Mouse (Mus musculus): ENCODE data around the gene Hdgfl3. TPM values are rescaled to one million over a fixed set of nuclear protein-coding genes. Genes with fewer than 3 reads are reported as not detected.

Gene Hdgfl3
- polyA plus RNA-seq, 1 experiment: 1.4 TPM

DNA sequence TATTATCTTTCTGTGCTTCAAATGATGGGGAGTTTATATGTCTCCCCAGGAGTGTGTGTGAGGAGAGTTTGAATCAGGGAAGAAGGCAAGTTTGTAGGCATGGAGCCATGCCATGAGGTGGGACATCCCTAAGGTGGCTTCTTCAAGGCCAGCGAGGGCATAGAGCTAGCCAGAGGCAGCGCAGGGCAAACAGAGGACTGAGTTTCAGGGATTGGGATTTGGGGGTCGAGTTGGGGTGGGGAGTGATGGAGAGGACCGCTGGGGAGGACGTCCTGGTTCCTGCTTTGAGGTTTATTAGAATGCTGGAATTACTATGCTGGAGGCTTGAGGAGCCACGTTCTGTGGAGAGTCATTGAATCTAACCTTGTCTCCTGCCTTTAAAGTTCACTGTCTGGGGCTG is 68.3 kb downstream of the Hdgfl3 start:
- Histone ChIP-seq H3K4me3 (replicated peaks; ENCODE audit: control insufficient read depth, low read depth, low read length) (no peak overlapping the region), H3K4me1 (ENCODE audit: control insufficient read depth, insufficient read depth, low read length) (peaks cover 7% of the 10 kb centered on the region; the same call in 1 of the 2 replicates), H3K27ac (ENCODE audit: control insufficient read depth, insufficient read depth, low read depth, low read length, poor library complexity) (no peak overlapping the region)
- TF ChIP-seq POLR2A (IDR thresholded peaks at IDR 0.05; ENCODE audit: borderline replicate concordance, control insufficient read depth, low read depth, low read length) (no peak), CTCF (IDR thresholded peaks at IDR 0.05; ENCODE audit: control insufficient read depth, insufficient read depth, low read length) (no peak)
- WGBS: 84% methylated on average over 6 of the region's 6 CpGs

DNA sequence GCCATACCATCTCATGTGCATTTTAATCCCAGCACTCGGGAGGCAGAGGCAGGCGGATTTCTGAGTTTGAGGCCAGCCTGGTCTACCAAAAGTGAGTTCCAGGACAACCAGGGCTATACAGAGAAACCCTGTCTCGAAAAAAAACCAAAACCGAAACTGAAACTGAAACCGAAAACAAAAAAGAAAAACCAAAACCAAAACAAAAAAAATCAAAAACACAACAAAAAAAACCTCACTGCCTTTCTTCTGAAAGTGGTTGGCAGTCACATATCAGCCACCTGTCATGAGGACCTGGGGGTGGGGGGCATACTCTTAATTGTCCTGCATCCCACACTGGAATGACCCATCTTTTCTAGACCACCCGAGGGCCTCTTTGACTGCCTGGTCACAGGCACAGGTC is 69.7 kb downstream of the Hdgfl3 start:
- WGBS: 75% methylated on average over 6 of the region's 6 CpGs
- H3K27ac ChIP-seq (ENCODE audit: control insufficient read depth, insufficient read depth, low read depth, low read length, poor library complexity): no peak overlapping the region
- H3K4me3 ChIP-seq (replicated peaks; ENCODE audit: control insufficient read depth, low read depth, low read length): no peak overlapping the region
- H3K4me1 ChIP-seq (ENCODE audit: control insufficient read depth, insufficient read depth, low read length): peaks cover 7% of the 10 kb centered on the region; the same call in 1 of the 2 replicates
- TF ChIP-seq CTCF (IDR thresholded peaks at IDR 0.05; ENCODE audit: control insufficient read depth, insufficient read depth, low read length): no peak
- no peak for TF ChIP-seq POLR2A (IDR thresholded peaks at IDR 0.05; ENCODE audit: borderline replicate concordance, control insufficient read depth, low read depth, low read length)

DNA sequence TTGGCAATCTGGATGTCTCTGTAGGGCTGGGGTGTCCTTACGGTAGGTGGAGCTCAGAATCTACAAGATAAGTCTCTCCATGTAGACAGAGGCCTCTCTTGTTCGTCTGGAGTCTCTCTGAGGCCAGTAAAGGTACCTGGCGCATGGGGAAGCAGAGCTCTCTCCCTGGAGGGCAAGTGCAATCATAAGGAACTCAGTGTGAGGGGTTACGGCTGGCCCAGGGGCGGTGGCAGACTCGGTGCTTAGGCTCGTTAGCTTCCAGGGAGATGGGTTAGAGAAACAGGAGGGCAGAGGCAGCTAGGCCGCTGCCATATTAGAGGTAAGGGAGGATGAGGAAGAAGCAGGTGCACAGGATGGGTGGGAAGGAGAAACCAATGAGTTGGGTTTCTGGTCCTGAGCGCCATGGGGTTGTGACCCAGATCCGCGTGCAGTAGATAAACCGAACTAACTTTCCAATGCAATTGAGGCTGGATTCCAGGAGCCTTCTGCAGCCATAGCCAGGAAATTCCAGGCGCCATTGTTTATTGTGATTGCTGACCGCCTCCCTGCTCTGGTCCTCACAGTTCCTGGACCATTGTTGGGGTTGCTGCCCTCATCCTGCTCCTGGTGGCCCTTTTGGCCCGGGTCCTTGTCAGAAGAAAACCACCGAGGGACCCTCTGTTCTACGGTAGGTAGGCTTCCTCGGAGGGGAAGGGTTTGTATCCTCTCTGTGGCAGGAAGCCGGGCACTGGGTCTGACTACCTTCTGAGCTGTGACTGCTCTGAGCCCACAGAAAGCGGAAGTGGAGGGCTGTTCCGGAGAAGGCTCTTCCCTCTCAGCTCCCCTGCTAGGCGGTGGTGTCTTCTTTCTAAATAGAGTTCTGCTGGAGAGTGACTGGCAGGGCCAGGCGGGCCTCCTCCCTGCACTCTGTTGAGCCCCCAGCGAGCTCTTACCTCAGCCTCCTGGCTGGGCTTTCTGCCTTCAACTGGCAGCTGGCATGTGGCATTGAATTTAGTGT is 71.4 kb downstream of the Hdgfl3 start:
- Histone ChIP-seq H3K4me3 (replicated peaks; ENCODE audit: control insufficient read depth, low read depth, low read length) (peak overlapping the region; percentile 84), H3K27ac (ENCODE audit: control insufficient read depth, insufficient read depth, low read depth, low read length, poor library complexity) (peak overlapping the region; percentile 90), H3K4me1 (ENCODE audit: control insufficient read depth, insufficient read depth, low read length) (peaks cover 9% of the 10 kb centered on the region; the same call in 1 of the 2 replicates)
- WGBS: 20% methylated on average over 24 of the region's 24 CpGs
- TF ChIP-seq CTCF (IDR thresholded peaks at IDR 0.05; ENCODE audit: control insufficient read depth, insufficient read depth, low read length) (no peak), POLR2A (IDR thresholded peaks at IDR 0.05; ENCODE audit: borderline replicate concordance, control insufficient read depth, low read depth, low read length) (no peak)

DNA sequence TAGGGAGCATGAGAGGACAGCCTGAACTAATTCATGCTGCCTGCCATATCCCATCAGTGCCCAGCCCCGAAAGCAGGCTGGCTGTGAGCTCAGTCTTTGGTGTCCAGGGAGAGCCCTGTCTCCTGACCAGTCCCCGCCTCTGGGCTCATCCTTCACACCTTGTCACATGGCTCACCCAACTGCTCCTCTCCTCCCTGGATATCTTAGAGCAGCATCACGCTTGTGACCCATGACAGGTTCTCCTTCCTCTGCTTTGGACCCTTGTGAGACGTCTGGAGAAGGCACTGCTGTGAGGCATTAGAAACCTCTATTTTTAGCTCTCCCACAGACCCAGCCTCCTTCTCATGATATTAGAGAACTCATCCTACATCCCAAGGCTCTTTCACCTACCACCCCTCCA is 72.4 kb downstream of the Hdgfl3 start:
- H3K4me3 ChIP-seq (replicated peaks; ENCODE audit: control insufficient read depth, low read depth, low read length): peak overlapping the region; percentile 84
- peaks cover 9% of the 10 kb centered on the region; the same call in 1 of the 2 replicates for H3K4me1 ChIP-seq (ENCODE audit: control insufficient read depth, insufficient read depth, low read length)
- H3K27ac ChIP-seq (ENCODE audit: control insufficient read depth, insufficient read depth, low read depth, low read length, poor library complexity): peak overlapping the region; percentile 90
- TF ChIP-seq CTCF (IDR thresholded peaks at IDR 0.05; ENCODE audit: control insufficient read depth, insufficient read depth, low read length): no peak
- TF ChIP-seq POLR2A (IDR thresholded peaks at IDR 0.05; ENCODE audit: borderline replicate concordance, control insufficient read depth, low read depth, low read length): no peak
- 49% methylated on average over 4 of the region's 4 CpGs for WGBS

DNA sequence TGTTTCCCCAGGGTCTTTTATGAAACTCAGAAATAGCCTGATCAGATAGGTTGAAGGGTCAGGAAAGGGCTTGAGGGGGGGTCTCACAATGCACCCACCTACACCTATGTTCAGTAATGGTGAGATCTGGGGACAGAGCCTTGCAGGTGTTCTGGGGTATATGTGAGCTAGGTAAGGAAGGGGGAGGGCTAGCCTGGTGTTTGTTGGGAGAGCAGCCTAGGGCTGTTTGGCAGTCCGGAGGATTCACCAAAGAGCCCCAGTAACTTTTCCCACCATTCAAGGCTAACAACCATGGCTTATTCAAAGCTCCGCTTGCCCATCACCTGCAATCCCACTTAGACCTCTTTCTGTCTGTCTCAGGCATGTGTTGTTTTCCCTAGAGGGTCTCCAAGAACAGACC is 72.8 kb downstream of the Hdgfl3 start:
- H3K27ac ChIP-seq (ENCODE audit: control insufficient read depth, insufficient read depth, low read depth, low read length, poor library complexity): peak overlapping the region; percentile 90
- peaks cover 9% of the 10 kb centered on the region; the same call in 1 of the 2 replicates for H3K4me1 ChIP-seq (ENCODE audit: control insufficient read depth, insufficient read depth, low read length)
- WGBS: 65% methylated on average over 2 of the region's 2 CpGs
- TF ChIP-seq POLR2A (IDR thresholded peaks at IDR 0.05; ENCODE audit: borderline replicate concordance, control insufficient read depth, low read depth, low read length) (no peak), CTCF (IDR thresholded peaks at IDR 0.05; ENCODE audit: control insufficient read depth, insufficient read depth, low read length) (no peak)
- peak overlapping the region; percentile 84 for H3K4me3 ChIP-seq (replicated peaks; ENCODE audit: control insufficient read depth, low read depth, low read length)

DNA sequence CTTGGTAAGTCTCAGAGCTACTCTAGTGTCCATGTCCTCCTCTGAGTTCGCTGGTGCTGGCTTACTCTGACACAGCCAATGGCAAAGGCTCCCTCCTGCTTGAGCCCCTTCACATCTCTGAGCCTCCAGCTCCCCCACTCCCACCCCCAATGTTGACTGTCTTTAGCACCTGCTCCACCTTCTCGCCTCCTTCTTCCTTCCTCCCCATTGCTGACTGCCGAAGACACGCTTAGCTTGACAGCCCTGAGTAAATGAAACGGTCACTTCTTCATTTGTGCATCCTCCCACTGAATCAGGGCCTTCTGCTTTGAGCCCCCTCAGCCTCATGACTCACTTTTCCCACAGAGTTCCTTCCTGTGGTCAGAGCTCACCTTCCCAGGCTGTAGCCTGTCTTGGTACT is 73.3 kb downstream of the Hdgfl3 start:
- Histone ChIP-seq H3K4me1 (ENCODE audit: control insufficient read depth, insufficient read depth, low read length) (peaks cover 9% of the 10 kb centered on the region; the same call in 1 of the 2 replicates), H3K27ac (ENCODE audit: control insufficient read depth, insufficient read depth, low read depth, low read length, poor library complexity) (peak overlapping the region; percentile 90), H3K4me3 (replicated peaks; ENCODE audit: control insufficient read depth, low read depth, low read length) (peak overlapping the region; percentile 77)
- TF ChIP-seq CTCF (IDR thresholded peaks at IDR 0.05; ENCODE audit: control insufficient read depth, insufficient read depth, low read length) (no peak), POLR2A (IDR thresholded peaks at IDR 0.05; ENCODE audit: borderline replicate concordance, control insufficient read depth, low read depth, low read length) (no peak)
- WGBS: 8% methylated on average over 5 of the region's 5 CpGs

DNA sequence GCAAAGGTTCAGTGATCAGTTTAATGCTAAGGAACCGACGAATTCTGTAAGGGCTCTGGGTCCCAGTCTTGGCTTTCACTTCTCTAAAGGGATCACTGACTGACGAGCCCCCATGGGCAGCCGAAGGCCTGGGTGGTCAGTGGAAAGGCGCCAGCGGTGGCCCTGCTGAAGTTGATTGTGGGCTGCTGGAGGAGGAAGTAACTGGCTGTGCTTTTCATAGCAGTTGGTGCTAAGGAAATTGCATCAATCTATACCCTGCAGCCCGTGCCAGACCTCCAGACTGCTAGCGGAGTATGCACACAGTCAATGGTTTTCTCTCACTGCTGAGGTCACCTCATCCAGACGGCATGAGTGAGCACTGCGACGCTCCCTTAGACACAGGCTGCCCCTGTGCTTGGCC is 74.2 kb downstream of the Hdgfl3 start:
- H3K4me3 ChIP-seq (replicated peaks; ENCODE audit: control insufficient read depth, low read depth, low read length): peak overlapping the region; percentile 77
- H3K4me1 ChIP-seq (ENCODE audit: control insufficient read depth, insufficient read depth, low read length): peaks cover 9% of the 10 kb centered on the region; the same call in 1 of the 2 replicates
- TF ChIP-seq POLR2A (IDR thresholded peaks at IDR 0.05; ENCODE audit: borderline replicate concordance, control insufficient read depth, low read depth, low read length): peak; percentile 57; the same call in 1 of the 2 replicates
- no peak for TF ChIP-seq CTCF (IDR thresholded peaks at IDR 0.05; ENCODE audit: control insufficient read depth, insufficient read depth, low read length)
- WGBS: 1% methylated on average over 11 of the region's 11 CpGs
- peak overlapping the region; percentile 90 for H3K27ac ChIP-seq (ENCODE audit: control insufficient read depth, insufficient read depth, low read depth, low read length, poor library complexity)

DNA sequence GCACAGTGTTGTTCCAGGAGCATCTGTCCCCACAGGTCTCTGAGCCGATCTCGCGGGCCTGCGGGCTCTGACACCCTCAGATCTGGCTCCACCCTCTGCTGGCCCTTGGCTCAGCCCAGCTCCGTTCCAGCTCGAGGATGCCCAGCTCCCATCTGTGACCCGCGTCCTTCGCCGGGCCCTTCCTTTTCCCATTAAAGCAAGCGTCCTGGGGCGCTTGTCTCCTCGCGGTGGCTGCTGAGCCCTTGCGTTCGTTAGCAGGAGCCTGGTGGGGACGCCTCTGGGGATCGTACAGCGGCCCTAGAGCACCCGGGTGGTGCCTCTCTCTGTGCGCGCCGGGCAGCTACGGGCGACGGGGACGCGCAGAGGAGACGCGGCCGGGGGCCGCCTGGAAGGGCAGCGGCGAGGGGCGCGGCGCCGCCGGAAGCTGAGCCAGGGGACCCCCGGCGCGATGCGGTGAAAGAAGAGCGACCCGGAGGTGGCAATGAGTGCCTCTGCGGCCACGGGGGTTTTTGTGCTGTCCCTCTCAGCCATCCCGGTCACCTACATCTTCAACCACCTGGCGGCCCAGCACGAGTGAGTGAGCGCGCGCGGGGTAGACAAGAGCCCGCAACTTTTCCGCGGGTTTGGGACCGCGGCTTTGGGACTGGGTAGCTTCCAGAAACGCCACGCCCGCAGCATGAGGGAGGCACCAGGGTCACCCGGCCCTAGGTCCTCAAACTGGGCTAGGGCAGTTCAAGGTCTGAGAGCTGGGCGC is 75.1 kb downstream of the Hdgfl3 start, which contains the start of gene Tm6sf1:
TSS of gene Tm6sf1 (plus strand) at position 34 of the 754 bp plus-strand sequence.
- TF ChIP-seq CTCF (IDR thresholded peaks at IDR 0.05; ENCODE audit: control insufficient read depth, insufficient read depth, low read length) (no peak), POLR2A (IDR thresholded peaks at IDR 0.05; ENCODE audit: borderline replicate concordance, control insufficient read depth, low read depth, low read length) (peak; percentile 70; the same call in 1 of the 2 replicates)
- WGBS: under 1% methylated on average over 63 of the region's 64 CpGs
- peaks cover 11% of the 10 kb centered on the region; the same call in 1 of the 2 replicates for H3K4me1 ChIP-seq (ENCODE audit: control insufficient read depth, insufficient read depth, low read length)

More for the DNA sequence above, 75.1 kb downstream of the Hdgfl3 start, which contains the start of gene Tm6sf1:
- Histone ChIP-seq H3K27ac (ENCODE audit: control insufficient read depth, insufficient read depth, low read depth, low read length, poor library complexity) (peak within 1 kb of the TSS; percentile 90), H3K4me3 (replicated peaks; ENCODE audit: control insufficient read depth, low read depth, low read length) (peak within 1 kb of the TSS; percentile 77)

Measured in bone marrow, adult 2 months (tissue).